Mouse (Mus musculus) cerebellum, adult 2 months (tissue): ENCODE data around the gene Tmem163.

Experiments used
- CTCF ChIP-seq: fragments of 200-500 bp; IDR thresholded peaks from 2 replicates; pipeline ENCODE4 v1.5.1; 2011; ENCODE audit warnings: low read depth, mild to moderate bottlenecking, control low read depth, low read length, moderate library complexity, borderline replicate concordance; ENCODE audit not compliant: insufficient read depth
- POLR2A ChIP-seq: fragments of 200-500 bp; IDR thresholded peaks from 2 replicates; pipeline ENCODE4 v1.6.1; 2011; ENCODE audit warnings: low read length, control low read depth, borderline replicate concordance; ENCODE audit not compliant: insufficient read depth

DNA sequence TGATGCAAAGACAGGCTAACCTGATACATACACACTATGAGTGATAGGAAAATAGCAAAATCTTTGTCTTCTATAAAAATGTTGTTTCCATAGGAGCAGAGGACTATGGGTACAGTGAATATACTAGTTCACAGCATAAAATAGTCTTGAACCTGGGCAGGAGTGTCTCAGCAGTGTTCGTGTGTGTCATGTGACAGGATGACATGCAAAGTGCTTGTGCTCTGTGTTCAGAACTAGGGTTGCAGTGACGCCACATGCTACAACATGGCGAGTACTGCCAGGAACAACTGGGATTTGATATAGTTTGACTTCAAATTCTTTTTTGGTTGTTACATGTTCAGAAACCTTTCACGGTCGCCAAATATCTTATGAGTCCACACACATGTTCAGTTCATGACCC, 92.3 kb downstream of the Tmem163 start:
- TF ChIP-seq CTCF (no peak), POLR2A (no peak)
